In genomic region chr12:38834986-38835385, GRCm38 (mm10) we compare ENCODE assay signal across 1 mouse cellular context. TPM values are rescaled to one million over a fixed set of nuclear protein-coding genes. Genes with fewer than 3 reads are reported as not detected.
"Had no signal": no experiment of that assay in that cellular context is flagged by ENCODE, and none has a peak within 500 bp of the region (broad histone marks: within the 10 kb centered on the region; RNA-seq: fewer than 3 reads in every experiment).

No protein-coding gene starts in this region.

RNA-seq across cellular contexts. Expression of gene Etv1, which starts 55.8 kb away (rescaled TPM):
- polyA plus RNA-seq: erythroblast, embryonic 14.5 days had no signal
